Mouse (Mus musculus) limb, embryonic 10.5 days (tissue): ENCODE measurements around the gene Pcdh9. TPM values are rescaled to one million over a fixed set of nuclear protein-coding genes. Genes with fewer than 3 reads are reported as not detected.

ENCODE experiments used
- DNase-seq: peaks from one replicate; pipeline ENCODE4 v3.0.0-alpha.2; 2017; ENCODE audit warnings: low spot score
- H3K27ac ChIP-seq: fragments of 300-500 bp; sonication (generic); 2 replicates; pipeline ENCODE4 v1.5.1; 2016; ENCODE audit warnings: mild to moderate bottlenecking
- H3K27me3 ChIP-seq: fragments of 300-500 bp; sonication (generic); 2 replicates; pipeline ENCODE4 v1.6.1; 2016; ENCODE audit warnings: low read depth, mild to moderate bottlenecking; ENCODE audit not compliant: poor library complexity, severe bottlenecking
- H3K36me3 ChIP-seq: fragments of 300-500 bp; sonication (generic); 2 replicates; pipeline ENCODE4 v1.6.1; 2016; ENCODE audit warnings: mild to moderate bottlenecking, moderate library complexity
- H3K4me1 ChIP-seq: fragments of 300-500 bp; sonication (generic); 2 replicates; pipeline ENCODE4 v1.6.1; 2016
- H3K4me3 ChIP-seq: fragments of 300-500 bp; sonication (generic); 2 replicates; pipeline ENCODE4 v1.5.1; 2016; ENCODE audit warnings: mild to moderate bottlenecking, moderate library complexity
- H3K9me3 ChIP-seq: fragments of 300-500 bp; sonication (generic); replicated peaks from 2 replicates; pipeline ENCODE4 v1.6.1; 2016; ENCODE audit warnings: mild to moderate bottlenecking
- WGBS: fragments of 180-500 bp; shearing (Covaris S2); methylation state at CpG from one replicate; pipeline ENCODE4 v1.1.7; 2016; 5-methylcytosine and 5-hydroxymethylcytosine counted together
- polyA plus RNA-seq: library from polyadenylated mRNA; unstranded; fragments of >200 nt; fragmentation: Nextera tagmentation; extraction: Ambion mirVana; gene quantifications from 2 replicates; pipeline ENCODE4 v1.2.1, GENCODE M21; 2016

Pcdh9 gene
- polyA plus RNA-seq, 1 experiment from 2014 or later: 13.3 TPM

GRCm38 (mm10) chr14:93734077-93734673, 156.3 kb downstream of the Pcdh9 start:
- no peaks in the 10 kb centered on the region for H3K9me3 ChIP-seq
- no peak for DNase-seq
- WGBS: 80% methylated on average over 10 of the region's 10 CpGs
- no peak overlapping the region for H3K27ac ChIP-seq
- H3K4me1 ChIP-seq: no peaks in the 10 kb centered on the region
- no peaks in the 10 kb centered on the region for H3K36me3 ChIP-seq
- no peak overlapping the region for H3K4me3 ChIP-seq
- H3K27me3 ChIP-seq: no peaks in the 10 kb centered on the region

DNA sequence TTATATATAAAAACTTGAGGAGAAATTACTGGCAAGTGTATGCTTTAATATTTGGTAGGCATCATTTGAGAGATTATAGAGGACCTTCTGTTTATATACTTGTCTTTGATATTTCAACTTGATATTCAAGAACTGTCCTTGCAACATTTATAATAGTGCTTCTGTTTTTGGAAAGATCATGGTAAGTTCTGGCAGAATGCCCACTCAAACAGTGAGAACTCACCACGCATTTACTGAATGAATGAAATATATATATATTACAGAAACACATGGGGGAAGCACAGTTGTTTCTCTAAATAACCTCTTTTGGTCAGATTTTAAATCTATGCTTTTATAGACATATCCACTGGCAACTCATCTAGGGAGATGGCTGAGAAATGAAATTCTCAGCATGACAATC, 164.7 kb downstream of the Pcdh9 start:
- WGBS: 86% methylated on average over 1 of the region's 1 CpGs
- no peak overlapping the region for H3K4me3 ChIP-seq
- H3K36me3 ChIP-seq: no peaks in the 10 kb centered on the region
- no peaks in the 10 kb centered on the region for H3K9me3 ChIP-seq
- H3K27me3 ChIP-seq: no peaks in the 10 kb centered on the region
- DNase-seq: no peak
- H3K27ac ChIP-seq: no peak overlapping the region
- no peaks in the 10 kb centered on the region for H3K4me1 ChIP-seq

GRCm38 (mm10) chr14:93719208-93719607, 171.3 kb downstream of the Pcdh9 start:
- H3K36me3 ChIP-seq: no peaks in the 10 kb centered on the region
- no peaks in the 10 kb centered on the region for H3K4me1 ChIP-seq
- no peaks in the 10 kb centered on the region for H3K27me3 ChIP-seq
- H3K27ac ChIP-seq: no peak overlapping the region
- H3K9me3 ChIP-seq: no peaks in the 10 kb centered on the region
- no peak for DNase-seq
- 68% methylated on average over 1 of the region's 1 CpGs for WGBS
- H3K4me3 ChIP-seq: no peak overlapping the region

DNA sequence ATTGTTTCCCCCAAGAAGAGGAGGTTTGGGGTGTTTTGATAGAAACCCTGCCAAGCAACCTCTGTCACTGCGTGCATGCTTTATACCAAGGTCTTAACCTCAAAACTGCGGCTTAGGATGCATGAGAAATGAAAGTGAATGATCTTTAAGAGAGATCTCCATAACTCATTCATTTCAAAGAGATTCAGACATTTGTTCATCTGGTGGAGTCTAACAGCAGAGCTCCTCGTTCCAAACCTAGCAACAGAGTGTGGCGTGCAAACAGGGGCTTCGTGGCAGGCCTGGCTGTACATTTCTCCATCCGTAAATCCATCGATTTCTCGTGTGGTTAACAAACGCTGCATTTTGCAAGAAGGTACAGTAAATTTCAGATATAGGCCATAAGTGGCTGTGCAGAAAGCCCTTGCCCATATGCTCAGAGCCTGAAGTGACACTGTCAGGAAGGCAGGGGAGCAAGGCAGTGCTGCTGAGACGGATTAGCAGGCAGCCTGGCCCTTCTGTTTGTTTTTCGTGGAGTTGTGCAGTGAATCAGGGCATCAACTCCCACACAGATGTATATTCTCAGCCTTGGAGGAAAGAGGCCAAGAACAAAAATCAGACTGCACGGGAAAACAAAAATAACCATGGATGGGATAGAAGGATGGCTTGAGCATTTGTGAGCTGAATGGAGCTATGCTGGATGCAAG, 177.1 kb downstream of the Pcdh9 start:
- no peaks in the 10 kb centered on the region for H3K9me3 ChIP-seq
- no peaks in the 10 kb centered on the region for H3K27me3 ChIP-seq
- no peak overlapping the region for H3K27ac ChIP-seq
- WGBS: 83% methylated on average over 12 of the region's 12 CpGs
- H3K4me1 ChIP-seq: no peaks in the 10 kb centered on the region
- H3K4me3 ChIP-seq: no peak overlapping the region
- H3K36me3 ChIP-seq: no peaks in the 10 kb centered on the region
- DNase-seq: no peak

- Histone ChIP-seq H3K9me3 (no peaks in the 10 kb centered on the region), H3K4me1 (no peaks in the 10 kb centered on the region), H3K27ac (no peak overlapping the region), H3K4me3 (no peak overlapping the region), H3K36me3 (no peaks in the 10 kb centered on the region), H3K27me3 (no peaks in the 10 kb centered on the region)
- DNase-seq: no peak
- WGBS: 81% methylated on average over 3 of the region's 3 CpGs
Observed at GRCm38 (mm10) chr14:93708651-93709050, 181.8 kb downstream of the Pcdh9 start.

GRCm38 (mm10) chr14:93701385-93702101, 188.9 kb downstream of the Pcdh9 start:
- no peak overlapping the region for H3K27ac ChIP-seq
- WGBS: 70% methylated on average over 12 of the region's 12 CpGs
- no peaks in the 10 kb centered on the region for H3K36me3 ChIP-seq
- H3K9me3 ChIP-seq: no peaks in the 10 kb centered on the region
- H3K4me1 ChIP-seq: no peaks in the 10 kb centered on the region
- no peaks in the 10 kb centered on the region for H3K27me3 ChIP-seq
- H3K4me3 ChIP-seq: no peak overlapping the region
- no peak for DNase-seq

- 94% methylated on average over 1 of the region's 1 CpGs for WGBS
Observed at GRCm38 (mm10) chr14:93700916-93701315, 189.6 kb downstream of the Pcdh9 start.

GRCm38 (mm10) chr14:93684641-93685040, 205.8 kb downstream of the Pcdh9 start:
- no peaks in the 10 kb centered on the region for H3K27me3 ChIP-seq
- 84% methylated on average over 1 of the region's 1 CpGs for WGBS
- H3K4me1 ChIP-seq: no peaks in the 10 kb centered on the region
- DNase-seq: no peak
- H3K27ac ChIP-seq: no peak overlapping the region
- H3K4me3 ChIP-seq: no peak overlapping the region
- H3K9me3 ChIP-seq: no peaks in the 10 kb centered on the region
- H3K36me3 ChIP-seq: no peaks in the 10 kb centered on the region

More at GRCm38 (mm10) chr14:93700916-93701315, 189.6 kb downstream of the Pcdh9 start:
- Histone ChIP-seq H3K36me3 (no peaks in the 10 kb centered on the region), H3K9me3 (no peaks in the 10 kb centered on the region), H3K27ac (no peak overlapping the region), H3K4me1 (no peaks in the 10 kb centered on the region), H3K27me3 (no peaks in the 10 kb centered on the region), H3K4me3 (no peak overlapping the region)
- DNase-seq: no peak

DNA sequence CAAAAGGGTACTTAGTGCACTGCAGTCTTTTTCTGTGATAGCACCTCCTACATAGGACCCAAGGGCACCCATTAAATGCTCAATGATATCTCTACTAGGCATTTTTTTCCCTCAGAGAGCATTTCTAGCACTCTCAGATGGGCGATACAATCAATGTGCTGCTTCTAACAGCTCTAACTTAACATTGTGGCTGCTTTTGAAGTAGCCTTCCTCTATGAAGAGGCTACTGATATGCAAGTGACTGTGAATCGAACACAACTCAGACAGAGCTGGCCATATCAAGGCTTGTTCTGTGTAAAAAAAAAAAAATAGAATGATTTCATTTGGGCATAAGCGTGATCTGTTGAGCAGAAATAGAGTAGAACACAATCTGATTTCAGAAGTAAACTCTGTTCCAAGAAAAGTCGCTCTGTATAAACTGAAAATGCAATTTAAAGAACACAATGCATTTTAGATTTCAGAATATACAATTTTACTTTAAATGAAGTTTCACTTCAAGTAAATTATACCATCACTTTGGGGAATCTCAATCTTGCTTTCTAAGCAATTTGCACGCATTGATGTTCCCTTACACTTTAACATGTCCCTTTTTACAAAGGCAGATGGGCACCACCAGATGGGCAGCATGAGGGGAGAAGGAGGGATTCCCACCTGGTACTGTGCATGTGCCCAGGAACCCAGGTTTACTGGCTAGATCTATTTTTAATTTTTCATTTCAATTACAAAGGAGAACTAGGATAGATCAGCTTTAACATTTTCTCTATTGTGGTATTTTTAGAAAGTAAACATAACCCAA, 215.0 kb downstream of the Pcdh9 start:
- Histone ChIP-seq H3K36me3 (no peaks in the 10 kb centered on the region), H3K4me1 (no peaks in the 10 kb centered on the region), H3K27ac (no peak overlapping the region), H3K9me3 (no peaks in the 10 kb centered on the region), H3K27me3 (no peaks in the 10 kb centered on the region), H3K4me3 (no peak overlapping the region)
- no peak for DNase-seq
- WGBS: 87% methylated on average over 5 of the region's 5 CpGs

DNA sequence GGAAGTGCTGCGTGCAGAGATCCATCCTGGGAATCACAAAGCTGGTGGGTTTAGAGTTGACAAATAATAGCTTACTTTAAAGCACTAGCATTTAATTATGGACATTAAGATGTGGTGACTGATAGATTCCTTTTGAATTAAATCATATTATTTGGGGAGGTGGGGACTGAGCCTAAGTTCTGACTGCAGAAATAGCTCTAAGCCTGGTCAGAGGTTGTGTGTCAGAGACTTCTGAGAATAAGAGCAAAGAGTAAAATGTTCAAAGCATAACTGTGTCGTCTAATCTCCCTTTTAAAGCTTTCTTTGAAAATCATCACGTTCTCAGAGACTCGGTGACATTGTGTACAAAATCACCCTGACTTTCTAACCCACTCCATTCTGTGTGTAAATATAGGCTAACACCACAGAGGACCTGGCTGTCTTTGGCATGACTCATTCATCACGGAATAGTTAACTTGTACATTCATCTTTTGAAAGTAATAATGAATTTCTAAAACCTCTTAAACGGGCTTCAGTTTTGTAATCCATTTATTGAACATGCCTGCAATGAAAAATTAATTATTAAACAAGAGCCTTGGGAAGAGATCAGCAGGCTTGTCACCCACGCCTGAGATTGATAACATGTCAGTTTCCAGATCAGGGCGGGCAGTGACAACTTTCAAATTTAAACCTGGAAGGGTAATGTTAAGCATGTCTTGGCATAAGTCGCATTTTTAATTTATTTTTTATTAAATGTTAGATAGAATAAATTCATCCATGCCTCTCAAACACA, 236.3 kb downstream of the Pcdh9 start:
- Histone ChIP-seq H3K27ac (no peak overlapping the region), H3K9me3 (no peaks in the 10 kb centered on the region), H3K27me3 (no peaks in the 10 kb centered on the region), H3K4me1 (no peaks in the 10 kb centered on the region), H3K36me3 (no peaks in the 10 kb centered on the region), H3K4me3 (no peak overlapping the region)
- no peak for DNase-seq
- 89% methylated on average over 9 of the region's 9 CpGs for WGBS

GRCm38 (mm10) chr14:93627241-93627640, 263.2 kb downstream of the Pcdh9 start:
- no peaks in the 10 kb centered on the region for H3K36me3 ChIP-seq
- no peak overlapping the region for H3K4me3 ChIP-seq
- H3K4me1 ChIP-seq: no peaks in the 10 kb centered on the region
- no peaks in the 10 kb centered on the region for H3K9me3 ChIP-seq
- WGBS: 83% methylated on average over 2 of the region's 2 CpGs
- no peak overlapping the region for H3K27ac ChIP-seq
- H3K27me3 ChIP-seq: no peaks in the 10 kb centered on the region
- no peak for DNase-seq

GRCm38 (mm10) chr14:93624144-93624543, 266.3 kb downstream of the Pcdh9 start:
- Histone ChIP-seq H3K27me3 (no peaks in the 10 kb centered on the region), H3K36me3 (no peaks in the 10 kb centered on the region), H3K4me3 (no peak overlapping the region), H3K27ac (no peak overlapping the region), H3K4me1 (no peaks in the 10 kb centered on the region), H3K9me3 (no peaks in the 10 kb centered on the region)
- WGBS: 81% methylated on average over 1 of the region's 1 CpGs
- DNase-seq: no peak
